Mouse (Mus musculus) midbrain, embryonic 13.5 days (tissue): Measurements from ENCODE around the gene Sell. TPM values are rescaled to one million over a fixed set of nuclear protein-coding genes. Genes with fewer than 3 reads are reported as not detected.

Experiments used
- ATAC-seq: fragments of 200-750 bp; cut with Nextera tagmentation; 2 replicates; pipeline ENCODE4 v1.8.0; 2017; ENCODE audit warnings: mild to moderate bottlenecking, moderate TSS enrichment, moderate library complexity
- H3K27ac ChIP-seq: fragments of 300-500 bp; sonication (generic); 2 replicates; pipeline ENCODE4 v1.5.1; 2015; ENCODE audit warnings: inconsistent platforms, mild to moderate bottlenecking, moderate library complexity
- H3K27me3 ChIP-seq: fragments of 300-500 bp; sonication (generic); 2 replicates; pipeline ENCODE4 v1.6.1; 2015; ENCODE audit warnings: mild to moderate bottlenecking, inconsistent platforms
- H3K36me3 ChIP-seq: fragments of 300-500 bp; sonication (generic); 2 replicates; pipeline ENCODE4 v1.6.1; 2015; ENCODE audit warnings: mild to moderate bottlenecking, inconsistent platforms
- H3K4me1 ChIP-seq: fragments of 300-500 bp; sonication (generic); replicated peaks from 2 replicates; pipeline ENCODE4 v1.6.1; 2015; ENCODE audit warnings: inconsistent platforms
- H3K4me2 ChIP-seq: fragments of 300-500 bp; sonication (generic); replicated peaks from 2 replicates; pipeline ENCODE4 v1.6.1; 2015; ENCODE audit warnings: moderate library complexity, mild to moderate bottlenecking, inconsistent platforms
- H3K4me3 ChIP-seq: fragments of 300-500 bp; sonication (generic); replicated peaks from 2 replicates; pipeline ENCODE4 v1.5.1; 2015; ENCODE audit warnings: mild to moderate bottlenecking, inconsistent platforms
- H3K9ac ChIP-seq: fragments of 300-500 bp; sonication (generic); replicated peaks from 2 replicates; pipeline ENCODE4 v1.6.1; 2015; ENCODE audit warnings: mild to moderate bottlenecking, inconsistent platforms
- H3K9me3 ChIP-seq: fragments of 300-500 bp; sonication (generic); 2 replicates; pipeline ENCODE4 v1.6.1; 2016; ENCODE audit warnings: mild to moderate bottlenecking, inconsistent platforms
- WGBS: fragments of 180-500 bp; shearing (Covaris S2); methylation state at CpG from one replicate; pipeline ENCODE4 v1.1.7; 2015; 5-methylcytosine and 5-hydroxymethylcytosine counted together
- polyA plus RNA-seq: library from polyadenylated mRNA; unstranded; fragments of >200 nt; fragmentation: Nextera tagmentation; extraction: Ambion mirVana; gene quantifications from 2 replicates; pipeline ENCODE4 v1.2.1, GENCODE M21; 2015

The Sell gene
- polyA plus RNA-seq, 1 experiment from 2014 or later = not detected

- 46% methylated on average over 2 of the region's 2 CpGs for WGBS
- H3K4me1 ChIP-seq = no peaks in the 10 kb centered on the region
- no peaks in the 10 kb centered on the region for H3K27me3 ChIP-seq
- no peak overlapping the region for H3K4me2 ChIP-seq
- H3K9me3 ChIP-seq = no peaks in the 10 kb centered on the region
- ATAC-seq = no peak
- no peaks in the 10 kb centered on the region for H3K36me3 ChIP-seq
- H3K4me3 ChIP-seq = no peak overlapping the region
- no peak overlapping the region for H3K9ac ChIP-seq
- H3K27ac ChIP-seq = no peak overlapping the region
Measured at GRCm38 (mm10) chr1:164054800-164055199, 7.0 kb upstream of the Sell start.

- Histone ChIP-seq H3K4me1 (no peaks in the 10 kb centered on the region), H3K27me3 (no peaks in the 10 kb centered on the region), H3K4me3 (no peak overlapping the region), H3K36me3 (no peaks in the 10 kb centered on the region), H3K27ac (no peak overlapping the region), H3K4me2 (no peak overlapping the region), H3K9ac (no peak overlapping the region), H3K9me3 (no peaks in the 10 kb centered on the region)
- 90% methylated on average over 4 of the region's 4 CpGs for WGBS
- no peak for ATAC-seq
Measured at GRCm38 (mm10) chr1:164060071-164060470, 1.7 kb upstream of the Sell start.

GRCm38 (mm10) chr1:164061278-164061677 is 504 bp upstream of the Sell start:
- Histone ChIP-seq H3K27me3 (no peaks in the 10 kb centered on the region), H3K4me2 (no peak overlapping the region), H3K27ac (no peak overlapping the region), H3K9me3 (no peaks in the 10 kb centered on the region), H3K4me1 (no peaks in the 10 kb centered on the region), H3K4me3 (no peak overlapping the region), H3K36me3 (no peaks in the 10 kb centered on the region), H3K9ac (no peak overlapping the region)
- ATAC-seq = no peak
- WGBS = 47% methylated on average over 4 of the region's 4 CpGs

- H3K4me2 ChIP-seq = no peak overlapping the region
- 51% methylated on average over 2 of the region's 2 CpGs for WGBS
- no peak overlapping the region for H3K27ac ChIP-seq
Measured at GRCm38 (mm10) chr1:164062856-164063255, 1.1 kb downstream of the Sell start.

GRCm38 (mm10) chr1:164063745-164064144 is 2.0 kb downstream of the Sell start:
- no peaks in the 10 kb centered on the region for H3K27me3 ChIP-seq
- 75% methylated on average over 3 of the region's 3 CpGs for WGBS
- no peaks in the 10 kb centered on the region for H3K9me3 ChIP-seq
- ATAC-seq = no peak
- no peaks in the 10 kb centered on the region for H3K36me3 ChIP-seq
- no peak overlapping the region for H3K4me3 ChIP-seq
- no peak overlapping the region for H3K4me2 ChIP-seq
- H3K27ac ChIP-seq = no peak overlapping the region
- H3K9ac ChIP-seq = no peak overlapping the region
- H3K4me1 ChIP-seq = no peaks in the 10 kb centered on the region

More at GRCm38 (mm10) chr1:164062856-164063255, 1.1 kb downstream of the Sell start:
- Histone ChIP-seq H3K9ac (no peak overlapping the region), H3K4me1 (no peaks in the 10 kb centered on the region), H3K36me3 (no peaks in the 10 kb centered on the region), H3K27me3 (no peaks in the 10 kb centered on the region), H3K9me3 (no peaks in the 10 kb centered on the region), H3K4me3 (no peak overlapping the region)
- ATAC-seq = no peak

- Histone ChIP-seq H3K4me1 (no peaks in the 10 kb centered on the region), H3K4me2 (no peak overlapping the region), H3K9ac (no peak overlapping the region), H3K27me3 (no peaks in the 10 kb centered on the region), H3K9me3 (no peaks in the 10 kb centered on the region), H3K36me3 (no peaks in the 10 kb centered on the region), H3K27ac (no peak overlapping the region), H3K4me3 (no peak overlapping the region)
- no peak for ATAC-seq
Measured at GRCm38 (mm10) chr1:164069261-164069660, 7.5 kb downstream of the Sell start.

GRCm38 (mm10) chr1:164070461-164070860 is 8.7 kb downstream of the Sell start:
- H3K9ac ChIP-seq = no peak overlapping the region
- no peaks in the 10 kb centered on the region for H3K4me1 ChIP-seq
- no peak overlapping the region for H3K27ac ChIP-seq
- no peak overlapping the region for H3K4me3 ChIP-seq
- no peaks in the 10 kb centered on the region for H3K9me3 ChIP-seq
- no peaks in the 10 kb centered on the region for H3K27me3 ChIP-seq
- no peaks in the 10 kb centered on the region for H3K36me3 ChIP-seq
- H3K4me2 ChIP-seq = no peak overlapping the region
- no peak for ATAC-seq
- 94% methylated on average over 4 of the region's 4 CpGs for WGBS

- ATAC-seq = no peak
- Histone ChIP-seq H3K36me3 (no peaks in the 10 kb centered on the region), H3K4me1 (no peaks in the 10 kb centered on the region), H3K27ac (no peak overlapping the region), H3K4me3 (no peak overlapping the region), H3K4me2 (no peak overlapping the region), H3K27me3 (no peaks in the 10 kb centered on the region), H3K9ac (no peak overlapping the region), H3K9me3 (no peaks in the 10 kb centered on the region)
- 90% methylated on average over 7 of the region's 7 CpGs for WGBS
Measured at GRCm38 (mm10) chr1:164071111-164071510, 9.3 kb downstream of the Sell start.

- H3K4me1 ChIP-seq = no peaks in the 10 kb centered on the region
- H3K9me3 ChIP-seq = no peaks in the 10 kb centered on the region
- H3K4me2 ChIP-seq = no peak overlapping the region
- no peak overlapping the region for H3K27ac ChIP-seq
- ATAC-seq = no peak
- H3K4me3 ChIP-seq = no peak overlapping the region
- no peaks in the 10 kb centered on the region for H3K36me3 ChIP-seq
- 90% methylated on average over 4 of the region's 4 CpGs for WGBS
- H3K9ac ChIP-seq = no peak overlapping the region
- no peaks in the 10 kb centered on the region for H3K27me3 ChIP-seq
Measured at GRCm38 (mm10) chr1:164072001-164072400, 10.2 kb downstream of the Sell start.

GRCm38 (mm10) chr1:164073091-164073490 is 11.3 kb downstream of the Sell start:
- H3K4me1 ChIP-seq = no peaks in the 10 kb centered on the region
- H3K9ac ChIP-seq = no peak overlapping the region
- no peak overlapping the region for H3K27ac ChIP-seq
- H3K9me3 ChIP-seq = no peaks in the 10 kb centered on the region
- H3K27me3 ChIP-seq = no peaks in the 10 kb centered on the region
- H3K4me3 ChIP-seq = no peak overlapping the region
- no peaks in the 10 kb centered on the region for H3K36me3 ChIP-seq
- ATAC-seq = no peak
- H3K4me2 ChIP-seq = no peak overlapping the region
- 88% methylated on average over 9 of the region's 9 CpGs for WGBS

GRCm38 (mm10) chr1:164073803-164074202 is 12.0 kb downstream of the Sell start:
- H3K36me3 ChIP-seq = no peaks in the 10 kb centered on the region
- H3K27me3 ChIP-seq = no peaks in the 10 kb centered on the region
- H3K27ac ChIP-seq = no peak overlapping the region
- no peak overlapping the region for H3K9ac ChIP-seq
- H3K9me3 ChIP-seq = no peaks in the 10 kb centered on the region
- WGBS = 90% methylated on average over 7 of the region's 7 CpGs
- H3K4me1 ChIP-seq = no peaks in the 10 kb centered on the region
- no peak overlapping the region for H3K4me2 ChIP-seq
- no peak overlapping the region for H3K4me3 ChIP-seq
- ATAC-seq = no peak

- Histone ChIP-seq H3K36me3 (no peaks in the 10 kb centered on the region), H3K9ac (no peak overlapping the region), H3K4me3 (no peak overlapping the region), H3K9me3 (no peaks in the 10 kb centered on the region), H3K4me1 (no peaks in the 10 kb centered on the region), H3K27ac (no peak overlapping the region), H3K4me2 (no peak overlapping the region), H3K27me3 (no peaks in the 10 kb centered on the region)
- ATAC-seq = no peak
- 88% methylated on average over 2 of the region's 2 CpGs for WGBS
Measured at GRCm38 (mm10) chr1:164074606-164075140, 12.9 kb downstream of the Sell start.

GRCm38 (mm10) chr1:164075416-164075815 is 13.6 kb downstream of the Sell start:
- WGBS = 96% methylated on average over 1 of the region's 1 CpGs

More at GRCm38 (mm10) chr1:164075416-164075815, 13.6 kb downstream of the Sell start:
- no peak overlapping the region for H3K9ac ChIP-seq
- no peak overlapping the region for H3K4me3 ChIP-seq
- no peaks in the 10 kb centered on the region for H3K36me3 ChIP-seq
- no peak for ATAC-seq
- H3K4me1 ChIP-seq = no peaks in the 10 kb centered on the region
- H3K4me2 ChIP-seq = no peak overlapping the region
- no peaks in the 10 kb centered on the region for H3K27me3 ChIP-seq
- H3K9me3 ChIP-seq = no peaks in the 10 kb centered on the region
- no peak overlapping the region for H3K27ac ChIP-seq
